Mouse (Mus musculus) CH12.LX (cell line): Measurements from ENCODE around the gene Sf3a2. TPM values are rescaled to one million over a fixed set of nuclear protein-coding genes. Genes with fewer than 3 reads are reported as not detected.

ENCODE experiments used
- DNase-seq: peaks from one replicate; pipeline ENCODE4 v3.0.0-alpha.2; 2013; ENCODE audit errors: extremely low read depth
- H3K27ac ChIP-seq: 2 replicates; pipeline ENCODE4 v1.5.1; 2012; ENCODE audit warnings: low read depth, mild to moderate bottlenecking, control low read depth, moderate library complexity; ENCODE audit not compliant: insufficient read depth
- H3K27me3 ChIP-seq: replicated peaks from 2 replicates; pipeline ENCODE3; 2012; ENCODE audit warnings: inconsistent platforms
- H3K36me3 ChIP-seq, 2 experiments: replicated peaks in 1 of 2; 2 replicates each; pipeline versions ENCODE3 to v1.6.1; 2012; ENCODE audit warnings: inconsistent platforms in 1 of 2, low read length in 1 of 2, mild to moderate bottlenecking in 1 of 2, mixed read lengths in 1 of 2, moderate library complexity in 1 of 2; ENCODE audit not compliant: control insufficient read depth in 1 of 2, insufficient read depth in 1 of 2
- H3K4me1 ChIP-seq, 2 experiments: 2 replicates each; pipeline ENCODE4 v1.6.1; 2012; ENCODE audit warnings: inconsistent platforms in 1 of 2, moderate library complexity in 1 of 2; ENCODE audit not compliant: insufficient read depth in 2 of 2, control insufficient read depth in 1 of 2
- H3K4me2 ChIP-seq: 2 replicates; pipeline ENCODE4 v1.6.1; 2012; ENCODE audit warnings: low read depth, mild to moderate bottlenecking, control low read depth; ENCODE audit not compliant: poor library complexity, insufficient read depth, severe bottlenecking
- H3K4me3 ChIP-seq, 3 experiments: fragments of 150-350 bp in 1 of 3; sonication (generic) in 1 of 3; replicated peaks in 1 of 3; 2 replicates each; pipeline versions ENCODE3 to v1.5.1; 2011 to 2012; ENCODE audit warnings: low read depth in 2 of 3, low read length in 2 of 3, mild to moderate bottlenecking in 2 of 3, moderate library complexity in 2 of 3, control low read depth in 1 of 3, improper control_type of control experiment in 1 of 3, inconsistent platforms in 1 of 3, mixed read lengths in 1 of 3; ENCODE audit not compliant: poor library complexity in 1 of 3
- H3K79me2 ChIP-seq: replicated peaks from 2 replicates; pipeline ENCODE4 v1.6.1; 2012; ENCODE audit warnings: mild to moderate bottlenecking, moderate library complexity; ENCODE audit not compliant: control insufficient read depth, poor library complexity, insufficient read depth, severe bottlenecking; ENCODE audit errors: extremely low read depth
- H3K9ac ChIP-seq: 2 replicates; pipeline ENCODE4 v1.6.1; 2012; ENCODE audit warnings: low read depth, mild to moderate bottlenecking, control low read depth, moderate library complexity; ENCODE audit not compliant: insufficient read depth
- H3K9me3 ChIP-seq: replicated peaks from 2 replicates; pipeline ENCODE3; 2012; ENCODE audit warnings: low read length, inconsistent platforms, mixed read lengths
- BHLHE40 ChIP-seq: IDR thresholded peaks from 2 replicates; pipeline ENCODE4 v1.6.1; 2011; ENCODE audit warnings: mild to moderate bottlenecking, low read depth, low read length, improper control_type of control experiment
- CHD1 ChIP-seq: IDR thresholded peaks from 2 replicates; pipeline ENCODE4 v1.6.1; 2012; ENCODE audit warnings: low read depth, low read length, improper control_type of control experiment, inconsistent platforms
- CHD2 ChIP-seq: IDR thresholded peaks from 2 replicates; pipeline ENCODE4 v1.6.1; 2011; ENCODE audit warnings: low read length, improper control_type of control experiment
- CTCF ChIP-seq, 2 experiments: IDR thresholded peaks in 1 of 2; conservative IDR thresholded peaks in 1 of 2; 2 replicates each; pipeline ENCODE4 v1.5.1; 2011 to 2012; ENCODE audit warnings: low read depth in 2 of 2, low read length in 2 of 2, improper control_type of control experiment in 1 of 2, inconsistent platforms in 1 of 2, mild to moderate bottlenecking in 1 of 2, moderate library complexity in 1 of 2
- E2F4 ChIP-seq: IDR thresholded peaks from 2 replicates; pipeline ENCODE4 v1.6.1; 2011; ENCODE audit warnings: low read depth, low read length, improper control_type of control experiment; ENCODE audit not compliant: insufficient replicate concordance
- ELF1 ChIP-seq: IDR thresholded peaks from 2 replicates; pipeline ENCODE4 v1.6.1; 2014; ENCODE audit warnings: low read depth, mild to moderate bottlenecking, inconsistent platforms, low read length, improper control_type of control experiment
- EP300 ChIP-seq: IDR thresholded peaks from 2 replicates; pipeline ENCODE4 v1.6.1; 2011; ENCODE audit warnings: low read length, improper control_type of control experiment
- ETS1 ChIP-seq: conservative IDR thresholded peaks from 2 replicates; pipeline ENCODE4 v1.6.1; 2012; ENCODE audit warnings: low read depth, mild to moderate bottlenecking, inconsistent platforms, low read length, improper control_type of control experiment, moderate library complexity
- GABPA ChIP-seq: IDR thresholded peaks from 2 replicates; pipeline ENCODE4 v1.6.1; 2012; ENCODE audit warnings: low read depth, low read length, improper control_type of control experiment, inconsistent platforms; ENCODE audit not compliant: insufficient replicate concordance
- HCFC1 ChIP-seq: IDR thresholded peaks from 2 replicates; pipeline ENCODE4 v1.6.1; 2012; ENCODE audit warnings: low read depth, mild to moderate bottlenecking, inconsistent platforms, low read length, improper control_type of control experiment
- IRF4 ChIP-seq: IDR thresholded peaks from 2 replicates; pipeline ENCODE4 v1.6.1; 2014; ENCODE audit warnings: low read depth, mild to moderate bottlenecking, inconsistent platforms, low read length, improper control_type of control experiment
- JUN ChIP-seq: IDR thresholded peaks from 2 replicates; pipeline ENCODE4 v1.6.1; 2011; ENCODE audit warnings: low read depth, mild to moderate bottlenecking, low read length, improper control_type of control experiment, moderate library complexity; ENCODE audit not compliant: insufficient read depth
- JUND ChIP-seq: conservative IDR thresholded peaks from 2 replicates; pipeline ENCODE4 v1.6.1; 2011; ENCODE audit warnings: low read depth, low read length, improper control_type of control experiment
- KAT2A ChIP-seq: IDR thresholded peaks from 2 replicates; pipeline ENCODE4 v1.6.1; 2012; ENCODE audit warnings: low read length, improper control_type of control experiment, inconsistent platforms; ENCODE audit not compliant: insufficient replicate concordance
- MAFK ChIP-seq: IDR thresholded peaks from 2 replicates; pipeline ENCODE4 v1.6.1; 2011; ENCODE audit warnings: low read length, improper control_type of control experiment; ENCODE audit not compliant: insufficient replicate concordance
- MAX ChIP-seq: IDR thresholded peaks from 2 replicates; pipeline ENCODE4 v1.6.1; 2011; ENCODE audit warnings: low read length, improper control_type of control experiment
- MAZ ChIP-seq: IDR thresholded peaks from 2 replicates; pipeline ENCODE4 v1.6.1; 2012; ENCODE audit warnings: low read depth, mild to moderate bottlenecking, inconsistent platforms, low read length, improper control_type of control experiment, moderate library complexity
- MEF2A ChIP-seq: IDR thresholded peaks from 2 replicates; pipeline ENCODE4 v1.6.1; 2014; ENCODE audit warnings: low read depth, mild to moderate bottlenecking, inconsistent platforms, low read length, improper control_type of control experiment, borderline replicate concordance
- MXI1 ChIP-seq: IDR thresholded peaks from 2 replicates; pipeline ENCODE4 v1.6.1; 2011; ENCODE audit warnings: mild to moderate bottlenecking, low read depth, low read length, improper control_type of control experiment
- MYC ChIP-seq: IDR thresholded peaks from 2 replicates; pipeline ENCODE4 v1.6.1; 2011; ENCODE audit warnings: low read depth, mild to moderate bottlenecking, improper control_type of control experiment, low read length
- NELFE ChIP-seq: IDR thresholded peaks from 2 replicates; pipeline ENCODE4 v1.6.1; 2011; ENCODE audit warnings: low read depth, low read length, improper control_type of control experiment
- NRF1 ChIP-seq: IDR thresholded peaks from 2 replicates; pipeline ENCODE4 v1.6.1; 2014; ENCODE audit warnings: low read depth, mild to moderate bottlenecking, inconsistent platforms, low read length, improper control_type of control experiment, moderate library complexity
- PAX5 ChIP-seq: IDR thresholded peaks from 2 replicates; pipeline ENCODE4 v1.6.1; 2012; ENCODE audit warnings: low read length, inconsistent platforms, mixed read lengths
- POLR2A ChIP-seq: IDR thresholded peaks from 2 replicates; pipeline ENCODE4 v1.6.1; 2011; ENCODE audit warnings: low read depth, mild to moderate bottlenecking, improper control_type of control experiment, low read length
- POLR2AphosphoS2 ChIP-seq: IDR thresholded peaks from 2 replicates; pipeline ENCODE4 v1.6.1; 2011; ENCODE audit warnings: low read depth, low read length, improper control_type of control experiment
- RAD21 ChIP-seq: IDR thresholded peaks from 2 replicates; pipeline ENCODE4 v1.6.1; 2011; ENCODE audit warnings: low read depth, mild to moderate bottlenecking, low read length, improper control_type of control experiment, moderate library complexity
- RCOR1 ChIP-seq: conservative IDR thresholded peaks from 2 replicates; pipeline ENCODE4 v1.6.1; 2012; ENCODE audit warnings: low read depth, mild to moderate bottlenecking, inconsistent platforms, low read length, improper control_type of control experiment
- SIN3A ChIP-seq: IDR thresholded peaks from 2 replicates; pipeline ENCODE4 v1.6.1; 2012; ENCODE audit warnings: low read length, improper control_type of control experiment, inconsistent platforms
- SMC3 ChIP-seq: IDR thresholded peaks from 2 replicates; pipeline ENCODE4 v1.6.1; 2011; ENCODE audit warnings: low read depth, low read length, improper control_type of control experiment
- TBP ChIP-seq: conservative IDR thresholded peaks from 2 replicates; pipeline ENCODE4 v1.6.1; 2011; ENCODE audit warnings: low read depth, low read length, improper control_type of control experiment
- TCF12 ChIP-seq: IDR thresholded peaks from 2 replicates; pipeline ENCODE4 v1.6.1; 2014; ENCODE audit warnings: low read depth, mild to moderate bottlenecking, inconsistent platforms, low read length, improper control_type of control experiment
- UBTF ChIP-seq: IDR thresholded peaks from 2 replicates; pipeline ENCODE4 v1.6.1; 2012; ENCODE audit warnings: low read depth, mild to moderate bottlenecking, inconsistent platforms, low read length, improper control_type of control experiment, moderate library complexity
- USF1 ChIP-seq: IDR thresholded peaks from 2 replicates; pipeline ENCODE4 v1.6.1; 2014; ENCODE audit warnings: low read depth, mild to moderate bottlenecking, inconsistent platforms, low read length, improper control_type of control experiment
- USF2 ChIP-seq: conservative IDR thresholded peaks from 2 replicates; pipeline ENCODE4 v1.6.1; 2011; ENCODE audit warnings: low read depth, low read length, improper control_type of control experiment
- ZC3H11A ChIP-seq: IDR thresholded peaks from 2 replicates; pipeline ENCODE4 v1.6.1; 2012; ENCODE audit warnings: low read depth, mild to moderate bottlenecking, inconsistent platforms, low read length, improper control_type of control experiment
- ZKSCAN1 ChIP-seq: IDR thresholded peaks from 2 replicates; pipeline ENCODE4 v1.6.1; 2012; ENCODE audit warnings: low read depth, inconsistent platforms, low read length, improper control_type of control experiment, borderline replicate concordance
- ZMIZ1 ChIP-seq: IDR thresholded peaks from 2 replicates; pipeline ENCODE4 v1.6.1; 2012; ENCODE audit warnings: low read depth, mild to moderate bottlenecking, inconsistent platforms, low read length, improper control_type of control experiment
- ZNF384 ChIP-seq: IDR thresholded peaks from 2 replicates; pipeline ENCODE4 v1.6.1; 2012; ENCODE audit warnings: low read depth, low read length, improper control_type of control experiment, inconsistent platforms
- dilution Hi-C: fragments of 300-500 bp; cut with MboI; formaldehyde crosslinking; loops from 2 replicates; pipeline ENCODE4 v1.14.3; 2020; ENCODE audit warnings: low sequenced_read_pairs; ENCODE audit not compliant: extremely low pct_unique_long_range_greater_than_20kb, extremely low pct_ligation_motif_present
- in situ Hi-C: fragments of 300-500 bp; cut with MboI; formaldehyde crosslinking; loops from 3 replicates; pipeline ENCODE4 v1.14.3; 2019; ENCODE audit warnings: low sequenced_read_pairs, low pct_ligation_motif_present, low pct_unique_long_range_greater_than_20kb, mixed read lengths
- polyA plus RNA-seq: library from polyadenylated mRNA; unstranded; fragments of >175 nt; gene quantifications from 2 replicates; pipeline ENCODE4 v1.2.1, GENCODE M21; 2012; ENCODE audit warnings: low read depth; ENCODE audit not compliant: insufficient read length
- total RNA-seq, 2 experiments: library from RNA; depleted of rRNA; stranded (reverse); fragments of 300-350 nt in 1 of 2; fragments of >200 nt in 1 of 2; gene quantifications; 2 replicates each; pipeline ENCODE4 v1.2.3; 2012 to 2014

Gene Sf3a2
- total and polyA plus RNA-seq, 3 experiments = 12.4 to 153 (median 29.0) TPM

- H3K79me2 ChIP-seq = peaks cover 21% of the 10 kb centered on the region
- H3K4me1 ChIP-seq = peaks cover 9 to 33% of the 10 kb centered on the region in 2 experiments
- dilution Hi-C loops = no loop called here
- no peak overlapping the region for H3K4me3 ChIP-seq
- H3K27me3 ChIP-seq = no peaks in the 10 kb centered on the region
- H3K36me3 ChIP-seq = peaks cover 12 to 14% of the 10 kb centered on the region in 2 experiments
- no peaks in the 10 kb centered on the region for H3K9me3 ChIP-seq
- DNase-seq = peak; percentile 38
- in situ Hi-C loops = loop anchor here (5.0 kb wide), 1 partner anchor 33 kb away; the partner anchor contains the start of genes Lsm7 and Sppl2b
- TF ChIP-seq POLR2AphosphoS2 (no peak), RAD21 (no peak), CHD1 (no peak), MAZ (no peak), IRF4 (0 out of 2 replicates have a peak, but pooled peaks have one; percentile 8), BHLHE40 (peak; percentile 68), MEF2A (0 out of 2 replicates have a peak, but pooled peaks have one; percentile 20), MYC (0 out of 2 replicates have a peak, but pooled peaks have one; percentile 27), JUND (no peak), POLR2A (peak; percentile 40), USF2 (no peak), CHD2 (no peak), UBTF (no peak), EP300 (no peak), ELF1 (peak; percentile 47; the same call in 1 of the 2 replicates), ZMIZ1 (0 out of 2 replicates have a peak, but pooled peaks have one; percentile 23), MAX (peak; percentile 45; the same call in 1 of the 2 replicates), ZNF384 (no peak), GABPA (no peak), KAT2A (no peak), TCF12 (peak; percentile 21; the same call in 1 of the 2 replicates), JUN (no peak), PAX5 (no peak), ZC3H11A (no peak), CTCF (conservative IDR thresholded peaks at IDR 0.05 in 1 of 2, IDR thresholded peaks at IDR 0.05 in 1 of 2; ENCODE audit: low read depth in 2 of 2, low read length in 2 of 2) (no peak), ZKSCAN1 (no peak), E2F4 (no peak), USF1 (no peak), SIN3A (0 out of 2 replicates have a peak, but pooled peaks have one; percentile 16), ETS1 (no peak), TBP (peak; percentile 60; the same call in 1 of the 2 replicates), SMC3 (no peak), MXI1 (peak; percentile 43; the same call in 1 of the 2 replicates), NRF1 (no peak), MAFK (no peak), HCFC1 (no peak), NELFE (no peak), RCOR1 (no peak)
- peak overlapping the region; percentile 86 for H3K27ac ChIP-seq
- H3K4me2 ChIP-seq = peak overlapping the region; percentile 39
- peak overlapping the region; percentile 36 for H3K9ac ChIP-seq
These were observed 26.0 kb downstream of the Sf3a2 start for GRCm38 (mm10) chr10:80823847-80824643.
